Mouse (Mus musculus) liver, embryonic 14.5 days (tissue): ENCODE results near the gene Eml5. TPM values are rescaled to one million over a fixed set of nuclear protein-coding genes. Genes with fewer than 3 reads are reported as not detected.

Experiments used
- ATAC-seq: fragments of 200-750 bp; cut with Nextera tagmentation; 2 replicates; pipeline ENCODE4 v1.8.0; 2017; ENCODE audit warnings: moderate number of reproducible peaks, mild to moderate bottlenecking, moderate library complexity; ENCODE audit not compliant: insufficient read depth
- DNase-seq, 3 experiments: peaks; one replicate each; pipeline ENCODE4 v3.0.0-alpha.2; 2012 to 2013; ENCODE audit warnings: low read depth in 3 of 3, low spot score in 3 of 3
- H3K27ac ChIP-seq: fragments of 300-500 bp; sonication (generic); 2 replicates; pipeline ENCODE4 v1.5.1; 2014; ENCODE audit warnings: moderate library complexity, mild to moderate bottlenecking, control low read depth, inconsistent platforms
- H3K27me3 ChIP-seq: fragments of 300-500 bp; sonication (generic); 2 replicates; pipeline ENCODE4 v1.6.1; 2014; ENCODE audit warnings: mild to moderate bottlenecking, low read length, moderate library complexity; ENCODE audit not compliant: control insufficient read depth, insufficient read depth
- H3K36me3 ChIP-seq: fragments of 300-500 bp; sonication (generic); replicated peaks from 2 replicates; pipeline ENCODE4 v1.6.1; 2014; ENCODE audit warnings: low read depth; ENCODE audit not compliant: control insufficient read depth, insufficient read depth
- H3K4me1 ChIP-seq, 2 experiments: fragments of 200-500 bp in 1 of 2; fragments of 300-500 bp in 1 of 2; sonication (generic) in 1 of 2; replicated peaks; 2 replicates each; pipeline ENCODE4 v1.6.1; 2012 to 2014; ENCODE audit warnings: antibody characterized with exemption in 1 of 2, inconsistent platforms in 1 of 2, low read length in 1 of 2; ENCODE audit not compliant: control insufficient read depth in 2 of 2, insufficient read depth in 2 of 2
- H3K4me2 ChIP-seq: fragments of 300-500 bp; sonication (generic); 2 replicates; pipeline ENCODE4 v1.6.1; 2014; ENCODE audit warnings: low read depth, mild to moderate bottlenecking, control low read depth, moderate library complexity
- H3K4me3 ChIP-seq, 2 experiments: fragments of 200-500 bp in 1 of 2; fragments of 300-500 bp in 1 of 2; sonication (generic) in 1 of 2; 2 replicates each; pipeline ENCODE4 v1.5.1; 2012 to 2014; ENCODE audit warnings: low read depth in 2 of 2, low read length in 2 of 2, mild to moderate bottlenecking in 2 of 2, control low read depth in 1 of 2, inconsistent platforms in 1 of 2, moderate library complexity in 1 of 2; ENCODE audit not compliant: insufficient read depth in 1 of 2
- H3K9ac ChIP-seq: fragments of 300-500 bp; sonication (generic); replicated peaks from 2 replicates; pipeline ENCODE4 v1.6.1; 2014; ENCODE audit warnings: mild to moderate bottlenecking, control low read depth, moderate library complexity
- H3K9me3 ChIP-seq: fragments of 300-500 bp; sonication (generic); 2 replicates; pipeline ENCODE4 v1.6.1; 2016; ENCODE audit warnings: low read length, mixed read lengths; ENCODE audit not compliant: control insufficient read depth
- CTCF ChIP-seq: IDR thresholded peaks from 2 replicates; pipeline ENCODE4 v1.5.1; 2016; ENCODE audit warnings: antibody characterized with exemption, low read depth, control low read depth
- EP300 ChIP-seq: IDR thresholded peaks from 2 replicates; pipeline ENCODE4 v1.6.1; 2016; ENCODE audit warnings: antibody characterized with exemption, low read depth
- WGBS: fragments of 180-500 bp; shearing (Covaris S2); extraction: QIAGEN DNeasy Blood & Tissue Kit; methylation state at CpG from one replicate; pipeline ENCODE4 v1.1.7; 2014; ENCODE audit not compliant: insufficient replicate concordance; 5-methylcytosine and 5-hydroxymethylcytosine counted together
- polyA plus RNA-seq, 2 experiments: library from polyadenylated mRNA; depleted of rRNA in 1 of 2; stranded (reverse) in 1 of 2; unstranded in 1 of 2; fragments of >200 nt; fragmentation: Nextera tagmentation in 1 of 2; extraction: Ambion mirVana in 1 of 2; gene quantifications; 2 replicates each; pipeline versions ENCODE4 v1.2.1 to v1.2.3; 2012 to 2014

The Eml5 gene
- polyA plus RNA-seq, 2 experiments, result 0.22 to 1.1 TPM

- Histone ChIP-seq H3K36me3 (no peaks in the 10 kb centered on the region), H3K27ac (no peak overlapping the region), H3K4me1 (no peaks in the 10 kb centered on the region), H3K9me3 (no peaks in the 10 kb centered on the region), H3K4me3 (no peak overlapping the region), H3K4me2 (no peak overlapping the region), H3K27me3 (no peaks in the 10 kb centered on the region), H3K9ac (no peak overlapping the region)
- no peak for DNase-seq
- TF ChIP-seq EP300 (no peak), CTCF (no peak)
- 51% methylated on average over 2 of the region's 2 CpGs for WGBS
- no peak for ATAC-seq
Measured at GRCm38 (mm10) chr12:98860316-98860715, 41.0 kb downstream of the Eml5 start.

GRCm38 (mm10) chr12:98850767-98851166 lies 50.5 kb downstream of the Eml5 start:
- H3K27ac ChIP-seq, result no peak overlapping the region
- no peak overlapping the region for H3K4me3 ChIP-seq
- TF ChIP-seq CTCF (peak; percentile 70), EP300 (no peak)
- no peak for ATAC-seq
- H3K9ac ChIP-seq, result no peak overlapping the region
- no peaks in the 10 kb centered on the region for H3K4me1 ChIP-seq
- no peaks in the 10 kb centered on the region for H3K27me3 ChIP-seq
- no peaks in the 10 kb centered on the region for H3K9me3 ChIP-seq
- H3K4me2 ChIP-seq, result no peak overlapping the region
- DNase-seq, result peak in 1 of 3 experiments; percentile 9
- WGBS, result 13% methylated on average over 3 of the region's 3 CpGs
- no peaks in the 10 kb centered on the region for H3K36me3 ChIP-seq

- no peaks in the 10 kb centered on the region for H3K27me3 ChIP-seq
- H3K27ac ChIP-seq, result no peak overlapping the region
- no peaks in the 10 kb centered on the region for H3K4me1 ChIP-seq
- ATAC-seq (no peak), DNase-seq (no peak)
- H3K9ac ChIP-seq, result no peak overlapping the region
- H3K36me3 ChIP-seq, result no peaks in the 10 kb centered on the region
- no peak for TF ChIP-seq CTCF
- TF ChIP-seq EP300, result no peak
- no peak overlapping the region for H3K4me3 ChIP-seq
- no peak overlapping the region for H3K4me2 ChIP-seq
- no peaks in the 10 kb centered on the region for H3K9me3 ChIP-seq
- WGBS, result 70% methylated on average over 3 of the region's 3 CpGs
Measured at GRCm38 (mm10) chr12:98844774-98845173, 56.5 kb downstream of the Eml5 start.

- TF ChIP-seq CTCF, result no peak
- Histone ChIP-seq H3K9me3 (no peaks in the 10 kb centered on the region), H3K4me2 (no peak overlapping the region), H3K9ac (no peak overlapping the region), H3K4me3 (no peak overlapping the region), H3K36me3 (no peaks in the 10 kb centered on the region), H3K27ac (no peak overlapping the region), H3K4me1 (no peaks in the 10 kb centered on the region), H3K27me3 (no peaks in the 10 kb centered on the region)
- ATAC-seq, result no peak
- no peak for DNase-seq
- 49% methylated on average over 3 of the region's 3 CpGs for WGBS
Measured at GRCm38 (mm10) chr12:98840135-98840534, 61.1 kb downstream of the Eml5 start.

GRCm38 (mm10) chr12:98837940-98838339 lies 63.3 kb downstream of the Eml5 start:
- WGBS, result 42% methylated on average over 3 of the region's 3 CpGs
- Histone ChIP-seq H3K9me3 (no peaks in the 10 kb centered on the region), H3K27ac (no peak overlapping the region), H3K27me3 (no peaks in the 10 kb centered on the region), H3K9ac (no peak overlapping the region), H3K4me3 (no peak overlapping the region), H3K4me1 (no peaks in the 10 kb centered on the region), H3K36me3 (no peaks in the 10 kb centered on the region), H3K4me2 (no peak overlapping the region)
- ATAC-seq (no peak), DNase-seq (no peak)
- TF ChIP-seq CTCF (no peak), EP300 (no peak)
